Mouse (Mus musculus) mouse embryonic stem cell (cell line): ENCODE measurements around the gene Ly6g6e.

Source experiments
- in situ Hi-C, 2 experiments: fragments of 300-500 bp; cut with MboI; formaldehyde crosslinking; loops; 1 replicate in 1 of 2; 3 replicates in 1 of 2; pipeline ENCODE4 v1.14.3; 2019 to 2020; ENCODE audit warnings: low sequenced_read_pairs in 2 of 2, low pct_unique_long_range_greater_than_20kb in 1 of 2, mixed read lengths in 1 of 2; ENCODE audit not compliant: unreplicated experiment in 1 of 2

The Ly6g6e gene

GRCm38 (mm10) chr17:35048149-35048931, 28.4 kb upstream of the Ly6g6e start:
- in situ Hi-C loops, result no loop called here

GRCm38 (mm10) chr17:35048932-35049440, 27.7 kb upstream of the Ly6g6e start:
- in situ Hi-C loops, result no loop called here

- in situ Hi-C loops, result no loop called here
Measured at GRCm38 (mm10) chr17:35049561-35050016, 27.1 kb upstream of the Ly6g6e start, which contains the start of gene Clic1. Gene Clic1, plus strand, starts transcription at chr17:35049966.

GRCm38 (mm10) chr17:35050126-35050750, 26.5 kb upstream of the Ly6g6e start:
- in situ Hi-C loops, result no loop called here

- in situ Hi-C loops, result no loop called here
Measured at GRCm38 (mm10) chr17:35051156-35052086, 25.3 kb upstream of the Ly6g6e start.

- in situ Hi-C loops, result no loop called here
Measured at GRCm38 (mm10) chr17:35052271-35052798, 24.4 kb upstream of the Ly6g6e start.

- in situ Hi-C loops, result no loop called here
Measured at GRCm38 (mm10) chr17:35055691-35056495, 20.8 kb upstream of the Ly6g6e start.

- in situ Hi-C loops, result no loop called here
Measured at GRCm38 (mm10) chr17:35057090-35057489, 19.6 kb upstream of the Ly6g6e start.

- in situ Hi-C loops, result no loop called here
Measured at GRCm38 (mm10) chr17:35058316-35058715, 18.4 kb upstream of the Ly6g6e start.

- in situ Hi-C loops, result no loop called here
Measured at GRCm38 (mm10) chr17:35058911-35059892, 17.5 kb upstream of the Ly6g6e start, which contains the start of gene Ddah2. Gene Ddah2, plus strand, starts transcription at chr17:35059035.

- in situ Hi-C loops, result no loop called here
Measured at GRCm38 (mm10) chr17:35060071-35060470, 16.6 kb upstream of the Ly6g6e start.

- in situ Hi-C loops, result no loop called here
Measured at GRCm38 (mm10) chr17:35060737-35061297, 15.9 kb upstream of the Ly6g6e start.

GRCm38 (mm10) chr17:35061299-35061698, 15.4 kb upstream of the Ly6g6e start:
- in situ Hi-C loops, result no loop called here

- in situ Hi-C loops, result no loop called here
Measured at GRCm38 (mm10) chr17:35063466-35063865, 13.2 kb upstream of the Ly6g6e start.

- in situ Hi-C loops, result no loop called here
Measured at GRCm38 (mm10) chr17:35064378-35064877, 12.3 kb upstream of the Ly6g6e start.
